Mouse (Mus musculus): ENCODE measurements around the gene Map2k6.

GRCm38 (mm10) chr11:110380310-110380668 lies 18.6 kb upstream of the Map2k6 start:
- TF ChIP-seq JUND (IDR thresholded peaks at IDR 0.05; ENCODE audit: low read depth, low read length) (no peak), TCF12 (IDR thresholded peaks at IDR 0.05; ENCODE audit: low read depth, low read length) (no peak), E2F4 (IDR thresholded peaks at IDR 0.05; ENCODE audit: borderline replicate concordance, low read depth, low read length) (no peak), POLR2A (IDR thresholded peaks at IDR 0.05; ENCODE audit: control insufficient read depth in 1 of 2, insufficient read depth in 1 of 2, low read depth in 1 of 2, low read length in 2 of 2, poor library complexity in 1 of 2) (no peak), UBTF (IDR thresholded peaks at IDR 0.05; ENCODE audit: borderline replicate concordance, insufficient read depth, low read depth, low read length) (no peak)

Data from MEL (cell line).